Mouse (Mus musculus) hindbrain, embryonic 10.5 days (tissue): ENCODE results near the gene Gp5. TPM values are rescaled to one million over a fixed set of nuclear protein-coding genes. Genes with fewer than 3 reads are reported as not detected.
A peak's percentile ranks its signal among the peaks of the same experiment; 100 is the strongest.

Experiments used
- DNase-seq: peaks from one replicate; pipeline ENCODE4 v3.0.0-alpha.2; 2017; ENCODE audit warnings: low spot score
- H3K27ac ChIP-seq: fragments of 300-500 bp; sonication (generic); 2 replicates; pipeline ENCODE4 v1.5.1; 2016; ENCODE audit warnings: mild to moderate bottlenecking, moderate library complexity
- H3K27me3 ChIP-seq: fragments of 300-500 bp; sonication (generic); 2 replicates; pipeline ENCODE4 v1.6.1; 2016; ENCODE audit warnings: mild to moderate bottlenecking; ENCODE audit not compliant: poor library complexity, insufficient read depth, severe bottlenecking
- H3K36me3 ChIP-seq: fragments of 300-500 bp; sonication (generic); 2 replicates; pipeline ENCODE4 v1.6.1; 2016; ENCODE audit warnings: mild to moderate bottlenecking, moderate library complexity
- H3K4me1 ChIP-seq: fragments of 300-500 bp; sonication (generic); replicated peaks from 2 replicates; pipeline ENCODE4 v1.6.1; 2016; ENCODE audit warnings: mild to moderate bottlenecking
- H3K4me3 ChIP-seq: fragments of 300-500 bp; sonication (generic); 2 replicates; pipeline ENCODE4 v1.5.1; 2016; ENCODE audit warnings: mild to moderate bottlenecking, moderate library complexity
- H3K9me3 ChIP-seq: fragments of 300-500 bp; sonication (generic); 2 replicates; pipeline ENCODE4 v1.6.1; 2016; ENCODE audit warnings: mild to moderate bottlenecking, moderate library complexity
- WGBS: fragments of 180-500 bp; shearing (Covaris S2); methylation state at CpG from one replicate; pipeline ENCODE4 v1.1.7; 2016; 5-methylcytosine and 5-hydroxymethylcytosine counted together
- polyA plus RNA-seq: library from polyadenylated mRNA; unstranded; fragments of >200 nt; fragmentation: Nextera tagmentation; extraction: Ambion mirVana; gene quantifications from 2 replicates; pipeline ENCODE4 v1.2.1, GENCODE M21; 2016

The Gp5 gene
- polyA plus RNA-seq, 1 experiment from 2014 or later = 1.8 TPM

DNA sequence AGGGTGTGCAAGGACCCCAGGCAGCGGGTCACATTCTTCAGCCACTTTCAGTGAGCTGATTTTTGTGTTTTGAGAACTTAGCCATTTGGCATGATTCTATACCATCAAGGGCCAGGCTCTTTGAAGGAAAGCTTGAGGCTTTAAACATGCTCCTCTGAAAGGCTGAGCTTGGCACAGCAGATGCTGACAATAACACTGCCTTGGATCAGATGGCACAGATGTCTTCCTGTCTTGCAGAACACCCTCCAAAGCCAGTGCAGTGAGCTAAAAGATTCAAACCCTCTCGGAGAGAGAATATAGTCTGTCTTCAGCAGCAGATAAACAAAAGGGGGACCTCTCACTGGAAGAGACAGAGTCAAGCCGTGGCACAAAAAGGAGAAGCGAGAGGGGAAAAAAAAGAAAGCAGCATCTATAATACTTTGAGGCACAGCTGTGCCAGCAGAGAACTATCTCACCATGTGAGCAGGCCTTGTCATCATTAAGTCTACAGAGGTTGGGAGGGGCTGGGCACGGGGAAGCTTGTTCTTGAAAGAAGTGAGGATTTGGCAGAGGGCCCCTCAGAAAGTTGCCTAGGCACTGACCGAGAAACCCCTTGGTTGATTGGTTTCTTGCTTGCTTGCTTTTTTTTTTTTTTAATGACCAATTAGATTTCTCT lies 38.5 kb downstream of the Gp5 start:
- Histone ChIP-seq H3K36me3 (no peaks in the 10 kb centered on the region), H3K4me3 (no peak overlapping the region), H3K4me1 (0 out of 2 replicates have a peak, but pooled peaks cover 7% of the 10 kb centered on the region), H3K27me3 (peaks cover 20% of the 10 kb centered on the region; the same call in 1 of the 2 replicates), H3K27ac (no peak overlapping the region), H3K9me3 (no peaks in the 10 kb centered on the region)
- DNase-seq = no peak
- WGBS = 76% methylated on average over 6 of the region's 6 CpGs

DNA sequence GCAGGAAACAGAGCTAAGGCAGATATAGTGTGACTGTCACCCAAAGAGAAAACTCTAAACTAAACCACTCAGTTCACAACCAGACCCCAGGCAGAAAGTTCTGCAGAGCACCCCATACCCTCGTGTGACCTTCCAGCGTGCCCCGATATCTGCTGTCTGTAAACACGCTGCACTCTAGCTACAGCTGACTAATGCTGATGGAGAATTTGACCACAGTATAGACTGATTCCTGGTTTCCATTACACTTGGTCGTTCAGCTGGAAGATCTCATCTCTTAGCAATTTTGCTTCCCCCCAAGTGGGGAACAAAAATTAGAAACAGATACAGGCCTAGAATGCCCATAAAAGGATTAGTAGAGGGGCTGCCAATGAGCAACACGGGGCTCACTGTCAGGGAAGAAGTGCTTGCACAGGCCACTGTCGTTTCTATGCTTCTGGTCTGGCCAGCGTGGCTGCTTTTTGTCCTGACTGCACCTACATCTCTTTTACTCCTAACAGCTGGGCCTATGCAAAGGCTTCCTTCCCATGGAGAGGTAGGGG lies 39.3 kb downstream of the Gp5 start:
- H3K36me3 ChIP-seq = no peaks in the 10 kb centered on the region
- WGBS = 75% methylated on average over 8 of the region's 8 CpGs
- H3K27ac ChIP-seq = no peak overlapping the region
- H3K4me3 ChIP-seq = no peak overlapping the region
- H3K27me3 ChIP-seq = peaks cover 15% of the 10 kb centered on the region
- no peak for DNase-seq
- H3K4me1 ChIP-seq = 0 out of 2 replicates have a peak, but pooled peaks cover 7% of the 10 kb centered on the region
- H3K9me3 ChIP-seq = no peaks in the 10 kb centered on the region

GRCm38 (mm10) chr16:30267359-30267758 lies 43.2 kb downstream of the Gp5 start, which contains the start of gene Cpn2:
Gene Cpn2 (minus strand): TSS chr16:30267499.
- H3K36me3 ChIP-seq = no peaks in the 10 kb centered on the region
- no peak for DNase-seq
- 74% methylated on average over 5 of the region's 5 CpGs for WGBS

GRCm38 (mm10) chr16:30266561-30266960 lies 44.0 kb downstream of the Gp5 start:
- H3K4me3 ChIP-seq = no peak overlapping the region
- no peak overlapping the region for H3K27ac ChIP-seq
- H3K27me3 ChIP-seq = peaks cover 19% of the 10 kb centered on the region
- no peaks in the 10 kb centered on the region for H3K9me3 ChIP-seq
- DNase-seq = no peak
- H3K4me1 ChIP-seq = 0 out of 2 replicates have a peak, but pooled peaks cover 10% of the 10 kb centered on the region
- H3K36me3 ChIP-seq = no peaks in the 10 kb centered on the region
- 81% methylated on average over 5 of the region's 5 CpGs for WGBS

More at GRCm38 (mm10) chr16:30267359-30267758, 43.2 kb downstream of the Gp5 start, which contains the start of gene Cpn2:
- Histone ChIP-seq H3K9me3 (no peaks in the 10 kb centered on the region), H3K4me3 (no peak within 1 kb of the TSS), H3K4me1 (0 out of 2 replicates have a peak, but pooled peaks cover 16% of the 10 kb centered on the region), H3K27me3 (peaks cover 19% of the 10 kb centered on the region), H3K27ac (no peak within 1 kb of the TSS)

DNA sequence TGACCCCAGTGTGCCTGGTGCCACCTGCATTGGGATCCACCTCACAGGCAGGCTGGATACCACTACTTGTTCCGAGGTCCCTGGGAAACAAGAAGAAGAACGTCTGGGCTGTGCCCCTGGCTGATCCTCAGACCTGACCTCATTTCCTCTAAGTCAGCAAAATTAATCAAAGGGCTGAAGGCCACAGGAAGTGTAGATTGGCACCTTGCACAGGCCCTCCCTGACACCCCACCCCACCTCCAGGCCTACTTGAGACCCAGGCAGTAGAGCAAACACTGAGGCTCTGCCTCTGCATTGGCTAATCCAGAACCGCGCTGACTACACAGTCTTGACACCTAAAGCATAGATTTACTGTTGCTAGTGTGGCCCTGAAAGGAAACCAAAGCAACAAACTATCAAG lies 45.0 kb downstream of the Gp5 start:
- Histone ChIP-seq H3K9me3 (no peaks in the 10 kb centered on the region), H3K27me3 (peaks cover 22% of the 10 kb centered on the region), H3K36me3 (no peaks in the 10 kb centered on the region), H3K4me3 (no peak overlapping the region), H3K4me1 (0 out of 2 replicates have a peak, but pooled peaks cover 10% of the 10 kb centered on the region), H3K27ac (no peak overlapping the region)
- no peak for DNase-seq
- 72% methylated on average over 4 of the region's 4 CpGs for WGBS

- no peak for DNase-seq
- peaks cover 18% of the 10 kb centered on the region for H3K4me1 ChIP-seq
- no peak overlapping the region for H3K27ac ChIP-seq
- WGBS = 65% methylated on average over 4 of the region's 4 CpGs
- H3K4me3 ChIP-seq = no peak overlapping the region
- H3K36me3 ChIP-seq = no peaks in the 10 kb centered on the region
- no peaks in the 10 kb centered on the region for H3K9me3 ChIP-seq
- H3K27me3 ChIP-seq = peaks cover 18% of the 10 kb centered on the region
Measured at GRCm38 (mm10) chr16:30263156-30263555, 47.4 kb downstream of the Gp5 start.

GRCm38 (mm10) chr16:30262664-30263063 lies 47.9 kb downstream of the Gp5 start:
- Histone ChIP-seq H3K4me3 (no peak overlapping the region), H3K27ac (no peak overlapping the region), H3K27me3 (peaks cover 19% of the 10 kb centered on the region), H3K36me3 (no peaks in the 10 kb centered on the region), H3K9me3 (no peaks in the 10 kb centered on the region), H3K4me1 (peaks cover 18% of the 10 kb centered on the region)
- 4% methylated on average over 2 of the region's 2 CpGs for WGBS
- peak; percentile 77 for DNase-seq

- peaks cover 18% of the 10 kb centered on the region for H3K4me1 ChIP-seq
- H3K27ac ChIP-seq = no peak overlapping the region
- DNase-seq = no peak
- 90% methylated on average over 10 of the region's 10 CpGs for WGBS
- H3K4me3 ChIP-seq = no peak overlapping the region
- no peaks in the 10 kb centered on the region for H3K9me3 ChIP-seq
- H3K27me3 ChIP-seq = peaks cover 24% of the 10 kb centered on the region
- H3K36me3 ChIP-seq = no peaks in the 10 kb centered on the region
Measured at GRCm38 (mm10) chr16:30262157-30262556, 48.4 kb downstream of the Gp5 start.

DNA sequence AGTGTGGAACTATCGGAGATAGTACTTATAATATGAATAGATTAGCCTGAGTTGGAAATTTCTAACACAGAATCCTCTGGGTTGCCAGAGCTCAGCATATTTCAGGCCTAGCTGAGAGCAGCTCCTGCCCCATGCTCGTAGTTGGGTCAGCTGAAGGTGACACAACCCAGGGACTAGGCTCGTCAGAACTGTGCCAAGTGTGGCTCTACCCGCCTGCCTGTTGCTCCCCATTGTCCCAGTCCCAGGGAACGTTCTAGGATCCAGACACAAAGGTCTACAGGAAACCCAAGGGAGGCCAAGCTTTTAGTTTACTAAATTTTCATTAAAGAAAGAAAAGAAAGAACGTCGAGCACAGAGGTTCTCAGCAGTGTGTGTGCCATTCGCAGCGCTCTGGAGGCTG lies 49.2 kb downstream of the Gp5 start:
- Histone ChIP-seq H3K27me3 (peaks cover 30% of the 10 kb centered on the region), H3K36me3 (no peaks in the 10 kb centered on the region), H3K4me3 (no peak overlapping the region), H3K27ac (no peak overlapping the region), H3K4me1 (peaks cover 18% of the 10 kb centered on the region), H3K9me3 (no peaks in the 10 kb centered on the region)
- WGBS = 86% methylated on average over 9 of the region's 9 CpGs
- no peak for DNase-seq

GRCm38 (mm10) chr16:30260012-30260635 lies 50.5 kb downstream of the Gp5 start:
- Histone ChIP-seq H3K9me3 (no peaks in the 10 kb centered on the region), H3K27me3 (peaks cover 30% of the 10 kb centered on the region), H3K4me1 (peaks cover 15% of the 10 kb centered on the region), H3K4me3 (no peak overlapping the region), H3K36me3 (no peaks in the 10 kb centered on the region), H3K27ac (no peak overlapping the region)
- no peak for DNase-seq
- WGBS = 87% methylated on average over 15 of the region's 15 CpGs

DNA sequence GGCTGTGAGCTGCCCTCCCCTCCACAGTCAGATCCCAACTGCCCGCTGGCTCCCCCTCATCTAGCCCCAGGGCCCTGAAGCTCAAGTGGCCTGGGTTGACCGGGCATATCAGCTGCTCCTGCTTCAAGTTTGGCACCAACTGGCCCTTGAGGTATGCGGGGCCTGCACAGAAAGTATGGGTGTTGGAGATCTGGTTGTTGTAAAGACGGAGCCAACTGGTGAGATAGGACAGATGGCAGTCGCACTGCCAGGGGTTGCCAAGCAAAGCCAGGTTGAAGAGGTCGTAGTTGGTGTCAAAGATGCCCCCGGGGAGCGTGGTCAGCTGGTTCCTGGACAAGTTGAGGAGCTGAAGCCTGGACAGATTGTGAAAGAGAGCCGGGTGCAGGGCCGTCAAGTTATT lies 51.1 kb downstream of the Gp5 start:
- Histone ChIP-seq H3K9me3 (no peaks in the 10 kb centered on the region), H3K27me3 (peaks cover 34% of the 10 kb centered on the region), H3K4me3 (no peak overlapping the region), H3K27ac (0 out of 2 replicates have a peak overlapping the region, but pooled peaks have one; percentile 23), H3K4me1 (peaks cover 14% of the 10 kb centered on the region), H3K36me3 (no peaks in the 10 kb centered on the region)
- DNase-seq = no peak
- WGBS = 85% methylated on average over 10 of the region's 10 CpGs

DNA sequence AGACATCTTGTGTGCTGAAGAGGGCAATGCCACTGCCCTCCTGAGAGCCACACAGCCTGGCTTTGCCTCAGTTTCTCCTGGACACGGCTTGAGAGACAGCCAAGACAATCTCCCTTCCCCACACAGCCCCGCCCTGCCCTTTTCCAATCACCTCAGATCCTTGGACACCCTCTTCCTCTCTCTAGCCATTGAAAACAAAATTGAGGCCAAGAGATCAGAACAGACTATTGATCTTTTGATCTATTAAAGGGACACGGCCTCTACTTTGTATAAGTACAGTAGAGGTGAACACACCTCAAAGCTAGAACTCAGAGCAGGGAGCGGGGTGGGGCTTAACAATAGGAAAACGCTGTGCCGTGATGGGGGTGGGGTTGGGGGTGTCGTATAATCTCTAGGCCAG lies 52.1 kb downstream of the Gp5 start:
- H3K4me3 ChIP-seq = no peak overlapping the region
- WGBS = 91% methylated on average over 7 of the region's 7 CpGs
- peaks cover 8% of the 10 kb centered on the region for H3K4me1 ChIP-seq
- no peaks in the 10 kb centered on the region for H3K9me3 ChIP-seq
- H3K27ac ChIP-seq = no peak overlapping the region
- no peak for DNase-seq
- H3K36me3 ChIP-seq = no peaks in the 10 kb centered on the region
- peaks cover 32% of the 10 kb centered on the region for H3K27me3 ChIP-seq

- Histone ChIP-seq H3K4me3 (no peak overlapping the region), H3K9me3 (no peaks in the 10 kb centered on the region), H3K27me3 (peaks cover 34% of the 10 kb centered on the region), H3K36me3 (no peaks in the 10 kb centered on the region), H3K4me1 (peaks cover 8% of the 10 kb centered on the region), H3K27ac (no peak overlapping the region)
- 79% methylated on average over 9 of the region's 9 CpGs for WGBS
- DNase-seq = no peak
Measured at GRCm38 (mm10) chr16:30257718-30258117, 52.9 kb downstream of the Gp5 start.
